Mouse (Mus musculus): ENCODE results near the gene Odf3l1. TPM values are rescaled to one million over a fixed set of nuclear protein-coding genes. Genes with fewer than 3 reads are reported as not detected.

Gene Odf3l1
- total and polyA plus RNA-seq, 3 experiments = not detected

GRCm38 (mm10) chr9:56832900-56833299 lies 31.6 kb downstream of the Odf3l1 start:
- dilution Hi-C loops (cut with MboI; ENCODE audit: extremely low pct_ligation_motif_present, extremely low pct_unique_long_range_greater_than_20kb, low sequenced_read_pairs) = no loop called here
- Histone ChIP-seq H3K27ac (ENCODE audit: insufficient read depth, low read depth) (no peak overlapping the region), H3K4me2 (ENCODE audit: insufficient read depth, low read depth, poor library complexity, severe bottlenecking) (no peak overlapping the region), H3K4me3 (replicated peaks in 1 of 3; ENCODE audit: low read depth in 2 of 3, low read length in 2 of 3, poor library complexity in 1 of 3) (no peak overlapping the region), H3K36me3 (replicated peaks in 1 of 2; ENCODE audit: control insufficient read depth in 1 of 2, insufficient read depth in 1 of 2, low read length in 1 of 2) (no peaks in the 10 kb centered on the region), H3K9ac (ENCODE audit: insufficient read depth, low read depth) (no peak overlapping the region), H3K9me3 (replicated peaks; ENCODE audit: low read length) (no peaks in the 10 kb centered on the region), H3K79me2 (replicated peaks; ENCODE audit: control insufficient read depth, extremely low read depth, insufficient read depth, poor library complexity, severe bottlenecking) (no peaks in the 10 kb centered on the region), H3K27me3 (replicated peaks) (peaks cover 77% of the 10 kb centered on the region), H3K4me1 (ENCODE audit: control insufficient read depth in 1 of 2, insufficient read depth in 2 of 2) (peaks cover 2 to 10% of the 10 kb centered on the region in 2 experiments; a peak in 3 of 4 replicates)
- in situ Hi-C loops (cut with MboI; ENCODE audit: low pct_ligation_motif_present, low pct_unique_long_range_greater_than_20kb, low sequenced_read_pairs) = no loop called here
- DNase-seq (ENCODE audit: extremely low read depth) = no peak
- no peak for TF ChIP-seq BHLHE40 (IDR thresholded peaks at IDR 0.05; ENCODE audit: low read depth, low read length)
- TF ChIP-seq ZKSCAN1 (IDR thresholded peaks at IDR 0.05; ENCODE audit: borderline replicate concordance, low read depth, low read length) = no peak
- TF ChIP-seq CTCF (conservative IDR thresholded peaks at IDR 0.05 in 1 of 2, IDR thresholded peaks at IDR 0.05 in 1 of 2; ENCODE audit: low read depth in 2 of 2, low read length in 2 of 2) = no peak
- TF ChIP-seq ETS1 (conservative IDR thresholded peaks at IDR 0.05; ENCODE audit: low read depth, low read length) = no peak
- no peak for TF ChIP-seq PAX5 (IDR thresholded peaks at IDR 0.05; ENCODE audit: low read length)
- TF ChIP-seq TBP (conservative IDR thresholded peaks at IDR 0.05; ENCODE audit: low read depth, low read length) = no peak
- TF ChIP-seq USF2 (conservative IDR thresholded peaks at IDR 0.05; ENCODE audit: low read depth, low read length) = no peak
- TF ChIP-seq MXI1 (IDR thresholded peaks at IDR 0.05; ENCODE audit: low read depth, low read length) = no peak
- no peak for TF ChIP-seq ZNF384 (IDR thresholded peaks at IDR 0.05; ENCODE audit: low read depth, low read length)
- no peak for TF ChIP-seq SMC3 (IDR thresholded peaks at IDR 0.05; ENCODE audit: low read depth, low read length)
- TF ChIP-seq POLR2AphosphoS2 (IDR thresholded peaks at IDR 0.05; ENCODE audit: low read depth, low read length) = no peak
- TF ChIP-seq ELF1 (IDR thresholded peaks at IDR 0.05; ENCODE audit: low read depth, low read length) = no peak

GRCm38 (mm10) chr9:56831904-56832303 lies 32.6 kb downstream of the Odf3l1 start:
- Histone ChIP-seq H3K36me3 (replicated peaks in 1 of 2; ENCODE audit: control insufficient read depth in 1 of 2, insufficient read depth in 1 of 2, low read length in 1 of 2) (no peaks in the 10 kb centered on the region), H3K9ac (ENCODE audit: insufficient read depth, low read depth) (no peak overlapping the region), H3K4me2 (ENCODE audit: insufficient read depth, low read depth, poor library complexity, severe bottlenecking) (no peak overlapping the region), H3K4me1 (ENCODE audit: control insufficient read depth in 1 of 2, insufficient read depth in 2 of 2) (peaks cover 2 to 10% of the 10 kb centered on the region in 2 experiments; a peak in 3 of 4 replicates), H3K4me3 (replicated peaks in 1 of 3; ENCODE audit: low read depth in 2 of 3, low read length in 2 of 3, poor library complexity in 1 of 3) (no peak overlapping the region), H3K27ac (ENCODE audit: insufficient read depth, low read depth) (no peak overlapping the region), H3K9me3 (replicated peaks; ENCODE audit: low read length) (no peaks in the 10 kb centered on the region), H3K79me2 (replicated peaks; ENCODE audit: control insufficient read depth, extremely low read depth, insufficient read depth, poor library complexity, severe bottlenecking) (no peaks in the 10 kb centered on the region), H3K27me3 (replicated peaks) (peaks cover 77% of the 10 kb centered on the region)
- TF ChIP-seq CTCF (conservative IDR thresholded peaks at IDR 0.05 in 1 of 2, IDR thresholded peaks at IDR 0.05 in 1 of 2; ENCODE audit: low read depth in 2 of 2, low read length in 2 of 2) (0 out of 4 replicates have a peak, but pooled peaks of 1 of the 2 experiments have one; percentile 8), POLR2AphosphoS2 (IDR thresholded peaks at IDR 0.05; ENCODE audit: low read depth, low read length) (no peak)
- in situ Hi-C loops (cut with MboI; ENCODE audit: low pct_ligation_motif_present, low pct_unique_long_range_greater_than_20kb, low sequenced_read_pairs) (no loop called here), dilution Hi-C loops (cut with MboI; ENCODE audit: extremely low pct_ligation_motif_present, extremely low pct_unique_long_range_greater_than_20kb, low sequenced_read_pairs) (no loop called here)
- DNase-seq (ENCODE audit: extremely low read depth) = no peak

GRCm38 (mm10) chr9:56830162-56830561 lies 34.3 kb downstream of the Odf3l1 start:
- TF ChIP-seq BHLHE40 (IDR thresholded peaks at IDR 0.05; ENCODE audit: low read depth, low read length) = peak; percentile 61
- TF ChIP-seq CTCF (conservative IDR thresholded peaks at IDR 0.05 in 1 of 2, IDR thresholded peaks at IDR 0.05 in 1 of 2; ENCODE audit: low read depth in 2 of 2, low read length in 2 of 2) = no peak
- no peaks in the 10 kb centered on the region for H3K9me3 ChIP-seq (replicated peaks; ENCODE audit: low read length)
- H3K27ac ChIP-seq (ENCODE audit: insufficient read depth, low read depth) = no peak overlapping the region
- DNase-seq (ENCODE audit: extremely low read depth) = no peak
- dilution Hi-C loops (cut with MboI; ENCODE audit: extremely low pct_ligation_motif_present, extremely low pct_unique_long_range_greater_than_20kb, low sequenced_read_pairs) (no loop called here), in situ Hi-C loops (cut with MboI; ENCODE audit: low pct_ligation_motif_present, low pct_unique_long_range_greater_than_20kb, low sequenced_read_pairs) (no loop called here)
- peaks cover 2 to 13% of the 10 kb centered on the region in 2 experiments; a peak in 3 of 4 replicates for H3K4me1 ChIP-seq (ENCODE audit: control insufficient read depth in 1 of 2, insufficient read depth in 2 of 2)
- H3K79me2 ChIP-seq (replicated peaks; ENCODE audit: control insufficient read depth, extremely low read depth, insufficient read depth, poor library complexity, severe bottlenecking) = no peaks in the 10 kb centered on the region
- peaks cover 73% of the 10 kb centered on the region for H3K27me3 ChIP-seq (replicated peaks)
- H3K4me3 ChIP-seq (replicated peaks in 1 of 3; ENCODE audit: low read depth in 2 of 3, low read length in 2 of 3, poor library complexity in 1 of 3) = no peak overlapping the region
- no peak overlapping the region for H3K4me2 ChIP-seq (ENCODE audit: insufficient read depth, low read depth, poor library complexity, severe bottlenecking)
- no peak overlapping the region for H3K9ac ChIP-seq (ENCODE audit: insufficient read depth, low read depth)
- no peaks in the 10 kb centered on the region for H3K36me3 ChIP-seq (replicated peaks in 1 of 2; ENCODE audit: control insufficient read depth in 1 of 2, insufficient read depth in 1 of 2, low read length in 1 of 2)

Data from CH12.LX (cell line).